Mouse (Mus musculus) cerebellum, postnatal 25 days (tissue): Measurements from ENCODE around the gene She.

Experiments used
- DNase-seq, 2 experiments: peaks; one replicate each; pipeline ENCODE4 v3.0.0; 2021; ENCODE audit warnings: mixed read lengths in 2 of 2

Gene She

DNA sequence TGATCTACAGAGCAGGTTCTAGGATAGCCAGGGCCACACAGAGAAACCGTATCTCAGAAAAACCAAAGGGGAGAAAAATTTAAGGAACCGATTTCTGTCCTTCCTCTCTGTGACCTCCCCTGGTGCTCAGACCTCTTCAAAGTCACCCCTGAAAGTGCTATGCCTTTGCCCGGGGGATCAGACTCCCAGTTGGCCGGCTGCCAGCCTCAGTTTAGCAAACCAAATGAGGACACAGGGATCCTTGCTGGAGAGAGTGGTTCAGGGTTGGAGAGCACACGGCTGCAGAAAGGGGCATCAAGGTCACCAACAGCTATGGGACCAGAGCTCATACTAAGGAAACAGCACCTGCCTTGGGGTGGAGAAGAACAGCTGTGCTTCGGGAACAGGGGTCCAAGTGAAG, 33.9 kb downstream of the She start:
- no peak for DNase-seq

DNA sequence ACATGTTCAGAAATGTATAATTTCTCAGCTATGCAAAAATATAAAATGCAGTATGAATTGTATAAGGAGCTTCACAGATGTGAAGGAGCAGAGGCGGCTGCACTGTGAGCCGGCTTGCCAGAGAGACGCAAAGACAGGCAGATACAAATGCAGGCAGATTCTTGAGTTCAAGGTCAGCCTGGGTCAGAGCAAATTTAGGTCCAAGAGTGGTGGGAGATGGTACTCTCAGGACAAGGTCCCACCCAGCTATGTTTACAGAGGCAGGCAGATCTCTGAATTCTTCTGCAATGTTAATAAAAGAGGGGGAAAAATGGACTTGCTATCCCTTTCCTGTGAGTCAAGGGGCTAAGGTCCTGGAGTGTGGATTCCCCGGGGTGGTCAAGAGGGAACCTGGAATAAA, 34.6 kb downstream of the She start:
- no peak for DNase-seq

DNA sequence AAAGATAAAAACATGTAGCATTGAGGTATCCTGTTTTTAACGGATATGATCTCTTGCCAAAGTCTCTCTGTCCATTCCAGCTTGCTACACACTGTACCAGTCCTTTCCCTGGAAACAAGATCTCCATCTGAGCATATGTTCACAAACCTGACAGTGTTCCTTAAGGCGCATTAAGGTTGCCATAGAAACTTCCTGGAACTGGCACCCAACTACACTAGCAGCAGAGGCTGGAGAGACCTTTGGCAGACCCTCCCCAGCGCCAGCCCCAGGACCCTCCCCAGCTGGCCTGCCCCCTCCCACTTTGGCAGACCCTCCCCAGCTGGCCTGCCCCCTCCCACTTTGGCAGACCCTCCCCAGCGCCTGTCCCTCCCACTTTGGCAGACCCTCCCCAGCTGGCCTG, 36.5 kb downstream of the She start:
- DNase-seq, result no peak

DNA sequence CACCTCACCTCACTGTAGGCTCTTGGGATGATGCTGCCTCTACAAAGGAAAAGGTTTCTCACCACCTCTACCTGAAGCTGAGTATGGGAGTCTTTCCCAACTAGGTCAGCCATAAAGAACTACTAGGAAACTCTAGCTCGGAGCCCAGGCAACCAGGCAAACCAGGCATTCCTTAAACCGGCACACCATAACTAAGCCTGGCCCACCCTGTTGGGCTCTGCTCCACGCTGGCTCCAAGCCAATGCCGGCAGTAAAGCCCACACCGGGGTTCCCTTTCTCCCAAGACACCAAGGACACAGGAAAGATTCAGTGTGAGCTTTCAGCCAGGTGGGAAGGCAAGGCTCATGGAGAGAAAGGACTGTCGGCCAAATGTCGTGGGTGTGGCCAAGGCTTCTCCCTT, 37.2 kb downstream of the She start:
- no peak for DNase-seq

DNA sequence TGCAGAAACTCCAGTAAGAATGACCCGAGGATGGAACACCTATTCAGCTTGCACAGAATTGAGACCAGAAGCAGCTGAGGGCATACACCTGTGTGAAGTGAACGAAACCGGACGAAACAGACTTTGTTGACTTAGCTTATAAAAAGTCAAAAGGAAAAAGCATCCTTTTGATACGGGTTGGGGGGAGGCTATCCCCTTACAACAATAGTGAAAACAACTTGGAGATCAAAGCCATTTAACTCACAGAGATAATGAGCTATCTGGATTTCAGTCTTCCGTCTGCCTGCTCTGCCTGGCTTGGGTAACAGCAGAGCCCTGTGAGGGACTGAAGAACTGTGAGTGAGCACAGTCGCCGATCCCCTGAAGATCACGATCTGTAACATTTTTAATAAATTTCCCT, 37.8 kb downstream of the She start:
- DNase-seq, result no peak

DNA sequence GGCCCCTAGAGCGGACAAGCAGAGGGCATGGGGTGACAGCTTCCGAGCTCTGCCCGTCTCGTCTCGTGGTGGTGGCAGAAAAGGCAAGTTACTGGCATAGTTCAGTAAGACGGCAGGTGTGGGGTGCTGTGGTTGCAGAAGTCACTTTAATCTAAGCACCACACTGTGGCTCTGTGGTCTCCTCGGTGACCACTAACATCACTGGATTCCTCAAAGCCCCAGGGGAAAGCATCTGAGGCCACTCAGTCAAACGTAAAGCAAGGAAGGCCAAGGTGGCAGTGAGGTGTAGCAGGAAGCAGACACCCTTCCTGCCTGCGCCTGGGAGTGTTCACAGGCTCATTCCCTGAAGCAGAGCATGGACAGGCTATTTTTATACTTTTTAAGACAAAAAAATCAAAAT, 38.4 kb downstream of the She start:
- no peak for DNase-seq

DNA sequence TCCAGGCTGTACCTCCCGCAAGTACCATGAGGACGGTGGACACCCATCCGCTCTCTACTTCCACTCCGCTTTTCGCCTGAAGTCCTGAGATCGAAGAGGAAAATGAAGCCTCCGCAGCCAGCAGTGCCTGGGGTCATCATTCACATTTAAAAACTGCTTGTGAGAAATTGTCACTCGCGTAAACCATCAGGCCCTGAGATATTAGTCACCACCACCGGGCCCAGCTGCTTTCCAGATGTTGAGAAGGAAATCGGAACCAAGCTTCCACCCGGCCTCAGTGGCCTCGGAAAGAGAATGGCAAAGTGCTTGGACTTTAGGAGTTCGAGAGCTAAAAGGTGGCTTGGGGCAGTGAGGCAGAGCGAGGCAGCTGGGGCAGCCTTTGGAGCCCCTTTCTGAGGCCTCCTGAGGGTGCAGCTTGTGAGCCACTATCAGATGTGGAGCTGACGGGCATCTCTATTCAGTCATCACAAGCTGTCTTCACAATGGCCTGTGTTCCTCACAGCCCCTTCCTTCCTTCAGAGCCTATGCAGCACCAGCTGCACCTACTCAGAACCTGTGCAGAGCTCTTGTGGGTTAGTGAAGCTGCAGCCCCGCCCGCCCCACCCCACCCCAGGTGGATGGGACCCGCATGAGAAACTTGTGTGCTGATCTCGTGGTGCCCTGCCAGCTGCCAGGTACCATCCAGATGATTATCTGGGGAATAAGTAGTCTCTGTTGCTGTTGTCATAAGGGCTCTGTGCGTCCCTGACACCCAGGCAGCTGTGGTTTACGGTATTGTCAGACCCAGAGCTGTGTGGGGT, 39.5 kb downstream of the She start:
- no peak for DNase-seq

DNA sequence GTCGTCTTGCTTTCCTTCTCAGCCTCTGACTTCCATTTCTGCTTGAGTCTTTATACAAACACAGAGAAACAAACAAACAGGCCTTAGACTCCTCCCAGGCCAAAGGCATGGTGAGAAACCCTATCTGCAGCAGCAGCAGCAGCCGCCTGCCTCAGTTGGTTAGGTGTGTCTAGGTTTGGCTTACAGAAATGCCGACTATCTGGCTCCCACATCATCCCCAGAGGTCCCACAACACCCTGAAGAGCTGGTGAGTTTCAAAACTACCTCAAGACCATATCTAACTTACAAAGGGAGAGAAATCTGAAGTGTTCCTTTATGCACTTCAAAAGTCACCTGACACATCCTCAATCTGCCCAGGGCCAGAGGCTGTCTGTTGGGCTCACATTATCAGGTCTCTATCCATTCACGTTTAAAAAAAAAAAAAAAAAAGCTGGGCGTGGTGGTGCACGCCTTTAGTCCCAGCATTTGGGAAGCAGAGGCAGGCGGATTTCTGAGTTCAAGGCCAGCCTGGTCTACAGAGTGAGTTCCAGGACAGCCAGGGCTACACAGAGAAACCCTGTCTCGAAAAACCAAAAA, 40.3 kb downstream of the She start:
- no peak for DNase-seq

DNA sequence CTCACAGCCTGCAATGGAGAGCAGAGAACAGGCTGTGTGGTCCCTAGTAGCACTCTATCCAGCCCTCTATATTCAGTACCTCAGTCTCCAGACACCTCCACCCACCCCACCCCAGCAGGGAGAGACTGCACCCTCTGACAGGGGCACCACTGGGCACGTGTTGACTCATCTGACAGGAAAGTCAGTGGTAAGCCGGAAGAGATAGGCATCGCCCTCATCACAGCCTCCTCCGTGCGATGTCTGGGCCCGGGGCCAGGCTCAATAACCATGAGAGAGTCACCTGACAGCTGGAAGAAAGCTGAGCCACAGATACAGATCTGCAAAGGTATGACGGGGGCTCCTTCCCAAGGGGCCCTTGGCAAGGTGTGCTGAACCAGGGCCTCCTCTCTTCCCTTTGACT, 41.0 kb downstream of the She start:
- DNase-seq, result no peak

DNA sequence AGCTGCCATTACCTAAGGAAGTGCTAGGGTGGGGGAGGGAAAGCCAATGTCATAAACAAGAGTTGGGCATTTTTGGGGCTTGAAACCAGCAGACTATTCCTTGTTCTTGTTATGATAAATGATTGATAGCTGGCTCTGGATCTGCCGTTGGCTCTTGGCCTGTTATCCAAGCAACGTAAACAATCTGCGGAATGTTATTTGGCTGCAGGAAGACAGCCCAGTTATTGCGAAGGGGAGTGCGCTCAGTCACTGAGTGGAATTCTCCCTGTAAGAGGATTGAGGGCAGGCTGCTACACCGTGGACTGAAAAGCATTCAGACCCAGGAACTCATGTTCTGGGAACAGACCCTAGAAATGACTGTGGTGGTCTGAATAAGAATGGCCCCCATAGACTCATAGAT, 41.5 kb downstream of the She start:
- DNase-seq, result no peak

DNA sequence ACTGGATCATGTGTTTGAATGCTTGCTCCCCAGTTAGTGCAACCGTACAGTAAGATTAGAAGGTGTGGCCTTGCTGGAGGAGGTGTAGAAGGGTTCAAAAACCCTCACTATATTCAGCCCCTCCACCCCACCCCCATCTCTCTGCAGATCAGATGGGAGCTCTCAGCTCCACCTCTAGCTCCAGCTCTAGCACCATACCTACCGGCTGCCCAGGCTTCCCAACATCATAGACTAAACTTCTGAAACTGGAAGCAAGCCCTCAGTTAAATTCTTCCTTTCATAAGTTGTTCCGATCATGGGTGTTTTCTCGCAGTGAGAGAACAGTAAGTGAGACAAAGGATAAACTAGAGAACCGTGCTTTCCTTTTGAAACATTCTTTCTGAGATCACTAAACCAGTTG, 42.9 kb downstream of the She start:
- DNase-seq, result no peak

DNA sequence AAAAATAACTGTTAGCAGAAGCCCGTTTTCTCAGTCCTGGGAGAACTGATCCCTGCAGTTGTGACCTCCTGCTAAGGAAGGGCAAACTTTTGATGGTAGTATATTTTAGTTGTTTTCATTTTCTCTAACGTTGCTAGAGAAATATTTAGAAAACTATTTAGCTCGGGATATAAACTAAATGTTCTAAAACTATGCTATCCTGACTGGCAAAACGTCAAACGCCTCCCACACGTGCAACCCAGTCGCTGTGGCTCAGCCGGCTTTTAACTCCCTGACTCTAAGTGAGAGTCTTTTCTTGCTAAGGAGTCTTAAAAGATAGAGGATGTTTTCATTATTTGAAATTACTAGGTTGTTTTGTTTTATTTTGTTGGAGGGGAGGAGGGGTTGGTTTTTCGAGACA, 43.9 kb downstream of the She start:
- no peak for DNase-seq

DNA sequence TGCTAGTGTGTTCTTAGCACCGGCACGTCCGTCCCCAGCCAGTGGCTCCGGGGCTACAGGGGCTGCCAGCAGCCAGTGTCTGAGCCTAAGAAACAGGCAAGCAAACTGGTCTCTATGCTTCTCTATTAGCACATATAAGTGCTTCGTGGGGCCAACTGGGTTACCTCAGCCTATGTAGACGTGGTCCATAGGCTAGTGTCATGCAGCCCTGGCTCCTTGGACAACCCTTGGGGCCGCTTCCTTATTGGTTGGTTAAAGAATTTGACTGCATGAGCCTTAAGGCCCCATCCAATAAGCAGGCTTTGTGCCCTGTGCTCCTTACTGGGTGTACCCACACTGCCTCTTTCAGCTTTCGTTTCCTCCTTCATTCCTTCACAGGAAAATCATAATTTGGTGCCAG, 44.6 kb downstream of the She start:
- DNase-seq, result no peak

DNA sequence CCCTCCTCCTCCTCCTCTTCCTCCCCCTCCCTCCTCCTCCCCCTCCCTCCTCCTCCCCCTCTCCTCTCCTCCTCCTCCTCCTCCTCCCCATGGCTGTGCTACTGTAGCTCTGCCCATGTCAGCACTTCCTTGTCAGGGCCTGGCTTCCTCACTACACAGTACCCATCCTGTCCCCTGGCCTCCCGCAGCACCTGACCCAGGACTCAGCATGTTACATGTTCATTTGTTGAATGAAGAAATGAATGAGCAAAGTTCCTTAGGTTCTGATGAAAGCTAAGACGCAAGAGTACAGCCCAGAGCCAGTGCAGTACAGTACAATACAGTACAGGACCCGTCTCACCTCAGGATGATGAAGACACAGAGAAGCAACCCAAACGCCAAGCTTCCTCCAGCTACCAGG, 45.3 kb downstream of the She start:
- DNase-seq, result no peak

DNA sequence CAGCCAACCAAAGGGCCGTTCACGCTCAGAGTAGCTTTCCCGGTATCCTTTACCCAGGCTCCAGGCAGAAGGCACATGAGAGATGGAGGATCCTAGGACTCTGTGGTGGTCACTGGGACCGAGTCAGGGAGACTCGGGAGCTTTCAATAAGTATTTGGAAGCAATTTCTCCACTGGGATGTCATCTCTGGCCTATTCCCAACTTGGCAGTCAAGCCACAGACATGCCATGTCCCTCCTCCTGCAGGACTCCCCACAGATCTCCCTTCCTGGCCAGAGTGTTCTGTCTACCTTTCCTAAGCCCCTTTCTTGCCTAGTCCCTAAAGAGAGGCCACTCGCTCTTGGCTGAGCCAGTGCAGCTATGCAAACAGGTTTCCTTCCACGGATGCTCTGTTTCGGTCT, 46.0 kb downstream of the She start:
- peak in 1 of 2 experiments; percentile 47 for DNase-seq

DNA sequence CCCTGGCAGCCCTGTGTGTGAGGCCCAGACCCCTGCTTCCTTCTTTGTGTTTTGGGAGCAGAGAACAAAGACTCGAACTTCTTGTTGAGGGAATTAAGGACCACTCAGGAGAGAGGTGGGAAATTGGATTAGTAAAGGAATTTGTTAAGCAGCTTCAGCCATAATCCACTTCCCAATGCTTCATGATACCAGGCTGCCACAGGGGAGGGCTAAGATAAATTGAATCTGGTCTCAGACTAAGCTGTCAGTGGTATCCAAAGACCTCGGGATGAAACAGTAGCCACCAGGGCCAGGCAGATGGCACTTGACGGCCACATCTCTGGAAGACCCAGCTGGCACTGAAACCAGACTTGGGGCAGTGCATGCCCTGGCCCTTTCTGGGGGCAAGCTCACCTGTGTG, 47.3 kb downstream of the She start:
- no peak for DNase-seq

DNA sequence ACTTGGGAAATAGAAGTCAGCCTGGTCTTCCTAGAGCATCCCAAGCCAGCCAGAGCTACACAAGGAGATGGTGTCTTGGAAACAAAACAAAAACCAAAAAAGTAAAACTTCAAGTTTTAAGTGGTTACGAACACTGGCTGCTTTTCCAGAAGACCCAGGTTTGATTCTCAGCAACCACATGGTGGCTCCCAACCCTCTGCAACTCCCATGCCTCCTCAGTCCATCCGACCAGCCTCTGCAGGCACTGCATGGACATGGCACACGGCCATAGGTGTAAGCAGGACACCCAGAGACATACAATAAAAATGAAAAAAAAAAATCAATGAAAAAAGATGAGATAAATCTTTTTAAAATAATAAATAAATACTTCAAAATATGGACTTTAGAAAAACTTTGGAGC, 48.2 kb downstream of the She start:
- DNase-seq, result no peak

DNA sequence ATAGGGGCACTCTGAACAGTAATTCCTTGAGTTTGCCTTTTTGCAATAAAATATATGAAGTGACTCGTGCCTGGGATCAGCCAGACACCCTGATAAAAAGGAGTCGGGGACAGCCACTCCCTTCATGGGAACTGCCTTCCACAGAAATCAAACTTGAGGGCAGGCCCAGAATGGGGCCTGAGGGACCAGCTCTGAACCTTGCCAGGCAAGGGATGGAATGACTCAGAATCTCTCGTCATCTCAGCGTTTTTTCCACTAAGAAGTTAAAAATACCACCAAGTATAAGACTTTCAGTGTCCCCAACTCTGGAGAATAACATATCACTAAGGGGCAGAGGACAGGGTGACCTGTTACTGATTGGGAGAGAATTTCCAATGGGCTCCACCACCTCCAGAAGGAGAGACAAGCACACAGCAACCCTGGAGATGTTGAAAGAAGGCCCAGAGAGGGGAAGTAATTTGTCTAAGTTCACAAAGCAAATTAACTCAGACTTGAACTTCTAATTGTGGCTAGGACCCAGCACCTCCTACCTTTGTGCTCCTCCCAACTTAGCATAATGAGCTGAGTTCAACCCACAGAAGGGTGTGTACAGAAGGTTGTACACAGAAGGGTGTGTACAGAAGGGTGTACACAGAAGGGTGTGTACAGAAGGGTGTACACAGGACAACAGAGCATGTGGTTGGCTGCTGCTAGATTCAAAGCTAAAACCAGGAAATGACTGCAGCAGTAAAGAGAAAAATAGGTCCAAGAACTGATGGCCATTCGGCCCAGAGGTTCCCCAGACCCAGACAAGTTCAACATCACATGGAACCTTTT, 49.1 kb downstream of the She start:
- DNase-seq, result no peak

DNA sequence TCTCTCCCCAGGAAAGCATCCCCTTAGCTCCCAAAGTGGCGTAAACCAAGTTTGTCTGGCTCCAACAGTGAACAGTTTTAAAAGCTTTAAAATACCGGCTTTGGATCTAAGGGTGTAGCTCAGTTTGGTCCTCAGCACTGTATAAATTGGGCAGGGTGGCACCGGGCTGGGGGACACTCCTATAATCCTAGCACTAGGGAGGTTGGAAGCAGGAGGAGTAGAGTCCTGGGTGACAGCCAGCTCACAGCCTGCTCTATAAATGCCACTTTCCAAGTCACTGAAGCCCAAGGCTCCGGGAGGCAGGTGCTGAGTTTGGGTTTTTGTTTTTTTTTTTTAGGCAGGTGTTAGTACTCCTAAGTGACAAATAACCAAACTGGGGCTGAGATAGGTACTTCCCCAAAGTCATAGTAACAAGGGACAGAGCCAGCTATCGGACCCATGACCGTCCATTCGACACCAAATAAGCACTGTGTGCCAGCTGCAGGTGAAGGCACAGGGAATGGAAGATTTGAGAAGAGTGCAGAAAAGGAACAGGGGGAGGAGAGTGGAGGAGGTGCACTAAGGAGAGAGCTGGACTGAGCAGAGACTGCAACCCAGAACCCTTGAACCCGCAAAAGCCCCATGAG, 51.5 kb downstream of the She start:
- DNase-seq, result peak; percentile 16 to 50

DNA sequence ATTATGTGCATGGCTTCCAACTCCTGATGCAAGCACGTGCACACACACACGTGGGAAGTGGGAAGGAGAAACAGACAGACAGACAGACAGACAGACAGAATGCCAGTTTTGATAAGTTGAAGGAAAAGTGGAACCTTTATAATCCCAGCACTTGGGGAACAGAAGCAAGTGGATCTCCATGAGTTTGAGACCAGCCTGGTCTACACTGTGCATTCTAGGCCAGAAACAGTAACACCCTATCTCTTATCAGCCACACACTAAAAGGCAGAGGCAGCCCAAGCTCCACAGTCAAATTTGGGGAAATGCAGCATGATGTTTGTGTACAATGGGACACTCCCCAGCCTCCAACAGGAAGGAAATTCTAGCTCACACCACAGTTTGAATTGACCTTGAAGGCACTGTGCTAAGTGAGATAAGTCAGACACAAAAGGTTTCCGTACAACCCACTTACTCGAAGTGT, 52.4 kb downstream of the She start:
- DNase-seq, result no peak

DNA sequence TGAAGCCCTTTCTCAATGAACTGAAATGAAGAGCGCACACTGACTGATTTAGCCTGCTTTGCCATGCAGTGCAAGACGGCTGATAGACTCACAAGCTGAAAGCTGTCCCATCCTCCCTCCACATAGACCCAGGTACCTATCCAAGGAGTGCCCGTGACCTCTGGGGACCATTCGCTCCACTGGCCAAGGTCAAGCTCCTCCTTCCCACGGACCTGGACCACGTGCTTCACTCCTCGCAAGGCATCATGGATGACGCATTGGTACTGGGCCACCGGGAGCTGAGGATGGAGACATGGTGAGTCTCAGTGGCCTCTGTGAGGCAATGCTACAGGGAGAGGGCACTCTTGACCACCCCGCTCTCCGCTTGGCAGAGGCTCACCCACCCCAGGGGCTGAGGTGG, 54.6 kb downstream of the She start:
- no peak for DNase-seq

DNA sequence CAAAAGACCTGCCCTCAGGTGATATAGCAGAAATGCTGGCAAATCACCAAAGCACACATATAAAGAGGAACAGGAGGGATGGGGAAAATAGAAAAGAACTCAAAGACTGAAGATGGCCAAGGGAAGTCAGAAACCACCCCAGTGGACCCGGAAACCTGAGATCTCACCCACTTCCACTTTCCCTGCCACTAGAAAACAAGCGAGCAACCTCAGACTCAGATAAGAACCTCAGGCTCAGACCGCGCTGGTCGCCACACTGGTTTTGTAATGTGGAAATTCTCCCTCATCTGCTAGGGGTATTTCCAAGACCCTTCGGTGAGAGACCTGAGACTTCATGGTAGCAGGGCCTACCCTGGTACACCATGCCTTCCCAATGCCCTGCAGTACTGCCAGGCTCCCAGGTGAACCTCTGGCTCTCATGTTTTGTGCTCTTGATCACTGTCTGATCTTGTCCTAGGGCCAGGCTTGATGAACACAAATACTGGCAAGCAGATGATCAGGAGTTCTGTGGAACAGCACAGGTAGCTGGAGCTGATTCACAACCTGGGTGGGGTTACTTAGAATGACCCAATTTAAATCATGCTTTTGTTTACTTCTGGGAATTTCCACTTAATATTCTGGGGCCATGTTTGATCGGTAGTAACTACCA, 56.5 kb downstream of the She start:
- no peak for DNase-seq

DNA sequence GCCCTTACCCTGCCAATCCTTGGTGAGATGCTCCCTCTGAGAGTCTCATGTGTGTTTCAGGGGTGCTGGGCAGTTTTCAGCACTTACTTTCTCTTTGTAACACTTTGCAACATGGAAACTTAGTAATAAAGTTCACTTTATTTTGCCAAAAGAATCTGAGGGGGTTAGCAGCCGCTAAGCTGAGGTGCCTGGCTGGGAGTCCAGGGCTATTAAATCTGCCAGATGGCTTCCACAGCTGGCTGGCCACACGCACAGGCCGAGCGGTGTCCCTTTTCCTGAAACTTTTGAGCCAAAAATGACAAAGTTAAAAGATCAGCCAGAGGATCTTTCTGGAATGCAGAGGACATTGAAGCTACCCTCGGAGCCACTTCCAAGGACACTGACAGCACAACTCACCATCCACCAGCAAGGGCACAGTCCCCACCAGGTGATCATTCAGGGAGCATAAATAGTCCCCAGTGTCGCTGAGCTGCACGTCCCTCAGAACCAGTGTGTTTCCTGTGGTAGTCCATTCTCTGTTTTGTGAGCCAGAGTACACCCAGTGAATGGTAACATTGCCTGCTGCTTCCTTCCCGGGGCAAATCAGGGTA, 58.8 kb downstream of the She start:
- DNase-seq, result no peak
